Mouse (Mus musculus) splenic B cell, adult 2 months (primary cell): ENCODE data around the gene Olfr1258.
"Not testable (repeated sequence)": the region's sequence is repeated elsewhere in the genome, so short reads cannot be mapped to it uniquely, and the experiment has no call there.

Experiments used
- DNase-seq: peaks from one replicate; pipeline ENCODE4 v3.0.0-alpha.2; 2011; ENCODE audit warnings: low read depth, low spot score
- H3K27me3 ChIP-seq: 2 replicates; pipeline ENCODE4 v1.6.1; 2012; ENCODE audit warnings: mild to moderate bottlenecking, low read length, moderate library complexity, mixed read lengths; ENCODE audit not compliant: control insufficient read depth, poor library complexity, insufficient read depth, severe bottlenecking
- H3K36me3 ChIP-seq: 2 replicates; pipeline ENCODE4 v1.6.1; 2012; ENCODE audit warnings: mild to moderate bottlenecking, low read length, moderate library complexity, mixed read lengths; ENCODE audit not compliant: control insufficient read depth, poor library complexity, insufficient read depth, severe bottlenecking

The Olfr1258 gene

GRCm38 (mm10) chr2:89927009-89927408 lies at the start of gene Olfr1258:
TSS of gene Olfr1258 (plus strand) at chr2:89927309.
- Histone ChIP-seq H3K36me3 (no peaks in the 10 kb centered on the region), H3K27me3 (no peaks in the 10 kb centered on the region)
- DNase-seq, result no peak

DNA sequence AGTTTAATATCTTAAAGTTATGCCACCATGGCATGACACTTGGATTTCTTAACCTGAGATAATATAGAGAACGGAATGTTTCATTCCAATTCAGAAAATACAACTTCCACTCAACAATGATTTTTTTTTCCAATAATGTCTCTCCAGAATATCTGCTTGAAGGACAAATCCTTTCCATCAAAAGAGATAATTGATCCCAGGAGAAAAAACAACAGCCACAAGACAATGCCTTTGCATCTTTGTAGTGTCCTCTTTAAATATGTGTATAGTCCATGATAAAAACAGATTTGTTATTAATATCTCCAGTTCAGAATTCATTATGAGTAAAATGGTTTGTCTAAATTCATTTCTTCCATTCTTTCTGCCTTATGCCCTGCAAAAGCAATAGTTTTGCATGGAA lies 49.0 kb upstream of the Olfr1258 start, which contains the start of gene Olfr1257:
TSS of gene Olfr1257 (plus strand) at position 301 of the 400 bp plus-strand sequence.
- no peaks in the 10 kb centered on the region for H3K36me3 ChIP-seq
- no peak for DNase-seq
- no peaks in the 10 kb centered on the region for H3K27me3 ChIP-seq

DNA sequence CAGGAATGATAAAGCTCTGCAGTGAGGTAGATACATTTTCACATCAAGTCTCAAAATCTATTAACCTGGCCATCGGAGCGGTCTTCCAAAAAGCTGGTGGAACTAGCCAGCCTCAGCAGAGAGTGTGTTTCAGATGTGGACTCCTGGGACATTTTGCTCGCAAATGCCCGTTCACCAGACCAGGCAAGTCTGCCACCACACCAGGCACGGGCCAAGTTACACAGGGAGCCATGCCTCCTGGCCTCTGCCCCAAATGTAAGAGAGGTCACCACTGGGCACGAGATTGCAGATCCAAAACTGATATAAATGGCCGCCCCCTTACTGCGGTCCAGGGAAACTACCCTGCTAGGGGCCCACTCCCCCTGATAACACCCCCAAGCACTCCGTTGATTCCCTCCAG lies 14.5 kb upstream of the Olfr1258 start:
- not testable (repeated sequence) for DNase-seq, H3K36me3 ChIP-seq, H3K27me3 ChIP-seq

DNA sequence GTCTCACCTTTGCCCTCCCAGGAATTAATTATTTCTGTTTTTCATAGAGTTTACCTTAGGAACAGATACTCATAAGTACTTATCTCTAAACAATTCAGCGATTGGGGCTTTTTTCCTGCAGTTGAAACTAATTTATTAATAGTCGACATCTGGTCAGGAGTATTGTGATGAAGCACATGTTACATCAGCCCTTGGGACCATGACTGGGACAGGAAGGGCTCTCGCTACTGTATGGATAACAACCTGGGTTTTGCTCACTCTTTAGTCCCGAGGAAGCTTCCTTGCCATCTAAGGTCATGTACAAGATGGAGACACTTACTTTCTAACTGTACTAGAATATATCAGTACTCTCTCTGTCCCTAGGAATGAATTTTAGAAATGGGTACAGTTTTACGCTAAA lies 21.5 kb downstream of the Olfr1258 start, which contains the start of gene Olfr1259:
TSS of gene Olfr1259 (minus strand) at position 101 of the 400 bp plus-strand sequence.
- Histone ChIP-seq H3K36me3 (no peaks in the 10 kb centered on the region), H3K27me3 (no peaks in the 10 kb centered on the region)
- DNase-seq, result no peak

- DNase-seq, result no peak
- Histone ChIP-seq H3K27me3 (no peaks in the 10 kb centered on the region), H3K36me3 (no peaks in the 10 kb centered on the region)
These were observed 47.1 kb downstream of the Olfr1258 start, which contains the start of gene Olfr1260 for GRCm38 (mm10) chr2:89974184-89974583. TSS of gene Olfr1260 (plus strand) at chr2:89974340.

DNA sequence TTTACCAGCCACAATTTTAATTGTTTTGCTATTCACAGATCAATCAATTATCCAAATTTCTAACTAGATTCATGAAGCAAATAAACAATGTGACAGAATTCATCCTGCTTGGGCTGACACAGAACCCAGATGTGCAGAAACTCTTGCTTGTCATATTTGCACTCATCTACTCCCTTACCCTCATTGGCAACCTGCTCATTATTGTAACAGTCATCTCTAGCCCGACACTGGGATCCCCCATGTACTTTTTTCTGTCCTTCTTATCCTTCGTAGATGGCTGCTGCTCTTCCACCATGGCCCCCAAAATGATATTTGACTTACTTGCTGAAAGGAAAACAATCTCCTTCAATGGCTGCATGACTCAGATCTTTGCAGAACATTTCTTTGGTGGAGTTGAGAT lies 50.6 kb downstream of the Olfr1258 start:
- H3K36me3 ChIP-seq, result no peaks in the 10 kb centered on the region
- no peaks in the 10 kb centered on the region for H3K27me3 ChIP-seq
- DNase-seq, result no peak
